Mouse (Mus musculus): ENCODE measurements around the gene Pcyt1a. TPM values are rescaled to one million over a fixed set of nuclear protein-coding genes. Genes with fewer than 3 reads are reported as not detected.

Pcyt1a gene
- total and polyA plus RNA-seq, 2 experiments: 28.6 to 56.1 TPM

DNA sequence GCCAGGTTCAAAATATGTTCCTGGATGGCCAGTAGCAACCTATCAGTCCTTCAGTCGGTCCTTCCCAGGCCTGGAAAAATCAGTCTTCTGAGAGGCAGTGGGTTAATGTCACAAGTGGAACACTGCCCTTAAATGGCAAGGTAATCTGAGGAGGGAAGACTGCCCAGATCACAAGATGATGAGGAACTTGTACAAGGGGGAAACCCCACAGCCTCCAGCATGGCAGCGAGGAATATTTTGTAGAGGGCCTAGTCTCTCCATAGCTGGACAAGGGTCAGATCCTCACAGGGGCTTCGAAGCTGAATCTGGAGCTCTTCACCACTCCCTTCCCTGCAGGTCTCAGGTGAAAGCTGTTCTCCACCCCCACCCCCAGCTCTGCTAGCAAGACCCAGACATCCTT lies 27.9 kb upstream of the Pcyt1a start:
- no peaks in the 10 kb centered on the region for H3K27me3 ChIP-seq (ENCODE audit: control insufficient read depth, insufficient read depth, low read length)
- WGBS: 89% methylated on average over 3 of the region's 3 CpGs
- TF ChIP-seq POLR2A (IDR thresholded peaks at IDR 0.05; ENCODE audit: extremely low read depth, insufficient read depth, low read length) (no peak), CTCF (IDR thresholded peaks at IDR 0.05; ENCODE audit: low read depth, low read length) (no peak)

DNA sequence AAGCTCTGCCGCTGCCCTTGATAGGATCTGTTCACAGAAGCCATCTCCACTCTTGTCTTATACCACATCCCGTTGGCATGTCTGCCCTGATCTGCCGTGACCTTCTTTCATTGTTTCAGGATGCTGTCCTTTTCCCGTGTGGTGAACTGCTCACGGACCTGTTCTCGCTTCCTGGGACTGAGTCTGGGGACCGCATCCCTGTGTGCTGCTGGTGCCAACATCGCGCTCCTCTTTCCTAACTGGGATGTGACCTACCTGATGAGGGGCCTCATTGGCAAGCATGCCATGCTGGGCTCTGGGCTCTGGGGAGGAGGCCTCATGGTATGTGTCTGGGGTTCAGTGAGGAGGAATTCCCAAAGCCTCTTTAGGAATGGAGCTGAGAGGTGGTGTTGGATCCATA lies 25.0 kb upstream of the Pcyt1a start:
- H3K27ac ChIP-seq (replicated peaks; ENCODE audit: insufficient read depth, low read depth, low read length): no peak overlapping the region
- H3K9ac ChIP-seq (ENCODE audit: low read depth, low read length): no peak overlapping the region
- H3K27me3 ChIP-seq (ENCODE audit: control insufficient read depth, insufficient read depth, low read length): no peaks in the 10 kb centered on the region
- WGBS: 92% methylated on average over 9 of the region's 9 CpGs
- H3K4me3 ChIP-seq (ENCODE audit: insufficient read depth, low read depth, low read length): no peak overlapping the region
- TF ChIP-seq POLR2A (IDR thresholded peaks at IDR 0.05; ENCODE audit: extremely low read depth, insufficient read depth, low read length): no peak
- TF ChIP-seq CTCF (IDR thresholded peaks at IDR 0.05; ENCODE audit: low read depth, low read length): no peak
- no peaks in the 10 kb centered on the region for H3K36me3 ChIP-seq (ENCODE audit: control insufficient read depth, insufficient read depth, low read length)
- DNase-seq (ENCODE audit: extremely low read depth, low read depth, low spot score): no peak
- H3K79me2 ChIP-seq (ENCODE audit: control insufficient read depth, insufficient read depth, low read length): no peaks in the 10 kb centered on the region
- H3K4me1 ChIP-seq (ENCODE audit: control insufficient read depth, insufficient read depth, low read length): no peaks in the 10 kb centered on the region

More for the DNA sequence above, 27.9 kb upstream of the Pcyt1a start:
- Histone ChIP-seq H3K79me2 (ENCODE audit: control insufficient read depth, insufficient read depth, low read length) (no peaks in the 10 kb centered on the region), H3K9ac (ENCODE audit: low read depth, low read length) (no peak overlapping the region), H3K4me1 (ENCODE audit: control insufficient read depth, insufficient read depth, low read length) (no peaks in the 10 kb centered on the region), H3K4me3 (ENCODE audit: insufficient read depth, low read depth, low read length) (no peak overlapping the region), H3K27ac (replicated peaks; ENCODE audit: insufficient read depth, low read depth, low read length) (no peak overlapping the region), H3K36me3 (ENCODE audit: control insufficient read depth, insufficient read depth, low read length) (no peaks in the 10 kb centered on the region)
- no peak for DNase-seq (ENCODE audit: extremely low read depth, low read depth, low spot score)

DNA sequence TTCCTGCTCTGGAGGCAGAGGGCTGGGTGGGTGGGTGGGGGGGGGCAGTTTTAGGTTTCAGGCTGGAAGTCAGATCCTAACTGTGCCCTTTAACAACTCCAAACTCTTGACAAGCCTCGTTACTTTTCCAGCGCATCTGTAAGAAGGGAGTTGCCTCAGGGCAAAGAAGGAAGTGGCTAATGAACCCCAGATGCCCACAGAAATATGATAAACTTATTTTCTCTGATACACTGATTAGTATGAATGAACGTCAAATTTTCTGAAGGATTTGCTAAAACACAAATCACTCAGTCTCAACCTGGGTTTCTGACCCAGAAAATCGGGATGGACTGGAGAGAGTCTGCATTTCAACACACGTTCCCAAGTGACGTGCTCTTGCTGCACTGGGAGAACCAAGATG lies 24.1 kb upstream of the Pcyt1a start:
- Histone ChIP-seq H3K4me1 (ENCODE audit: control insufficient read depth, insufficient read depth, low read length) (no peaks in the 10 kb centered on the region), H3K4me3 (ENCODE audit: insufficient read depth, low read depth, low read length) (no peak overlapping the region), H3K27me3 (ENCODE audit: control insufficient read depth, insufficient read depth, low read length) (no peaks in the 10 kb centered on the region), H3K36me3 (ENCODE audit: control insufficient read depth, insufficient read depth, low read length) (no peaks in the 10 kb centered on the region), H3K79me2 (ENCODE audit: control insufficient read depth, insufficient read depth, low read length) (no peaks in the 10 kb centered on the region), H3K9ac (ENCODE audit: low read depth, low read length) (no peak overlapping the region), H3K27ac (replicated peaks; ENCODE audit: insufficient read depth, low read depth, low read length) (no peak overlapping the region)
- TF ChIP-seq CTCF (IDR thresholded peaks at IDR 0.05; ENCODE audit: low read depth, low read length) (no peak), POLR2A (IDR thresholded peaks at IDR 0.05; ENCODE audit: extremely low read depth, insufficient read depth, low read length) (no peak)
- DNase-seq (ENCODE audit: extremely low read depth, low read depth, low spot score): no peak
- 89% methylated on average over 6 of the region's 6 CpGs for whole genome bisulfite sequencing

DNA sequence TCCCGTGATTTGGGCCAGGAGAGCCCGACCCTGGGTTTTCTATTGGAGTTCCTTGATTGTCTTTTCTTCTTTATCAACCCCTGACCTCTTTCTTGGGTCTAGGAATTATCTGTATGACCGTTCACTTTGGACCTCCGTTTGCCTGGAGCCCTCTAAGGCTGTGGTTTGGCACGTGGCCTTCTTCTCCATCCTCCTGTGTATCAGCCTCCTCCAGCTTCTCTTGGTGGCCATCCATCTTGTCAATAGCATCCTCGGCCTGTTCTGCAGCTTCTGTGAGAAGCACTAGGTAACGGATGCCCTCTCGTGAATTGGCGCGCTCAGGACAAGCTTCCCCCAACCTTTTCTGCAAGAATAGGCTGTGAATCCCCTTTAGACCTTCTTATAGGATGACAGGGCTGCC lies 23.0 kb upstream of the Pcyt1a start:
- H3K79me2 ChIP-seq (ENCODE audit: control insufficient read depth, insufficient read depth, low read length): no peaks in the 10 kb centered on the region
- no peaks in the 10 kb centered on the region for H3K36me3 ChIP-seq (ENCODE audit: control insufficient read depth, insufficient read depth, low read length)
- no peak overlapping the region for H3K9ac ChIP-seq (ENCODE audit: low read depth, low read length)
- TF ChIP-seq POLR2A (IDR thresholded peaks at IDR 0.05; ENCODE audit: extremely low read depth, insufficient read depth, low read length): no peak
- TF ChIP-seq CTCF (IDR thresholded peaks at IDR 0.05; ENCODE audit: low read depth, low read length): no peak
- WGBS: 79% methylated on average over 10 of the region's 10 CpGs
- no peaks in the 10 kb centered on the region for H3K4me1 ChIP-seq (ENCODE audit: control insufficient read depth, insufficient read depth, low read length)
- H3K27ac ChIP-seq (replicated peaks; ENCODE audit: insufficient read depth, low read depth, low read length): no peak overlapping the region
- no peak overlapping the region for H3K4me3 ChIP-seq (ENCODE audit: insufficient read depth, low read depth, low read length)
- DNase-seq (ENCODE audit: extremely low read depth, low read depth, low spot score): no peak
- H3K27me3 ChIP-seq (ENCODE audit: control insufficient read depth, insufficient read depth, low read length): no peaks in the 10 kb centered on the region

DNA sequence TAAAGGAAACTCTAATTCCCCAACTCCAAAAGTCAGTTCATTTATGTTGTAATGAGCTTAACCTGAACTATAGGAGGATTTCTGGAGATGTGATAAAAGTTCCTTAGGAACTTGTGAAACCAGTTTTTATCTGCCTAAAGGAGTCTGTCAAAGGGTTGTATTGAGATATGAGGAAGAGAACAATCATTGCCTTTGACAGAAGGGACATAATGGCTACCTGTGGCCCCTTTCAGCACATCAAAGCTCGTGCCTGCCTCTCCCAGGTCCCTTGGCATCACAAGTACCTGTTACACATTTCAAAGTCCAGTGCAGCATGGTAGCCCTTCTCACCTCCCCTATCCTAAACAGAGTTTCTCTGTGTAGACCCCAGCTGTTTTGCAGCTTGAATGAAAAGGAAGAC lies 13.3 kb upstream of the Pcyt1a start:
- H3K27ac ChIP-seq (replicated peaks; ENCODE audit: insufficient read depth, low read depth, low read length): no peak overlapping the region
- 83% methylated on average over 1 of the region's 1 CpGs for WGBS
- no peaks in the 10 kb centered on the region for H3K36me3 ChIP-seq (ENCODE audit: control insufficient read depth, insufficient read depth, low read length)
- H3K79me2 ChIP-seq (ENCODE audit: control insufficient read depth, insufficient read depth, low read length): no peaks in the 10 kb centered on the region
- no peak overlapping the region for H3K9ac ChIP-seq (ENCODE audit: low read depth, low read length)
- TF ChIP-seq POLR2A (IDR thresholded peaks at IDR 0.05; ENCODE audit: extremely low read depth, insufficient read depth, low read length): no peak
- TF ChIP-seq CTCF (IDR thresholded peaks at IDR 0.05; ENCODE audit: low read depth, low read length): no peak
- no peak for DNase-seq (ENCODE audit: extremely low read depth, low read depth, low spot score)
- no peaks in the 10 kb centered on the region for H3K4me1 ChIP-seq (ENCODE audit: control insufficient read depth, insufficient read depth, low read length)
- no peaks in the 10 kb centered on the region for H3K27me3 ChIP-seq (ENCODE audit: control insufficient read depth, insufficient read depth, low read length)
- H3K4me3 ChIP-seq (ENCODE audit: insufficient read depth, low read depth, low read length): no peak overlapping the region

DNA sequence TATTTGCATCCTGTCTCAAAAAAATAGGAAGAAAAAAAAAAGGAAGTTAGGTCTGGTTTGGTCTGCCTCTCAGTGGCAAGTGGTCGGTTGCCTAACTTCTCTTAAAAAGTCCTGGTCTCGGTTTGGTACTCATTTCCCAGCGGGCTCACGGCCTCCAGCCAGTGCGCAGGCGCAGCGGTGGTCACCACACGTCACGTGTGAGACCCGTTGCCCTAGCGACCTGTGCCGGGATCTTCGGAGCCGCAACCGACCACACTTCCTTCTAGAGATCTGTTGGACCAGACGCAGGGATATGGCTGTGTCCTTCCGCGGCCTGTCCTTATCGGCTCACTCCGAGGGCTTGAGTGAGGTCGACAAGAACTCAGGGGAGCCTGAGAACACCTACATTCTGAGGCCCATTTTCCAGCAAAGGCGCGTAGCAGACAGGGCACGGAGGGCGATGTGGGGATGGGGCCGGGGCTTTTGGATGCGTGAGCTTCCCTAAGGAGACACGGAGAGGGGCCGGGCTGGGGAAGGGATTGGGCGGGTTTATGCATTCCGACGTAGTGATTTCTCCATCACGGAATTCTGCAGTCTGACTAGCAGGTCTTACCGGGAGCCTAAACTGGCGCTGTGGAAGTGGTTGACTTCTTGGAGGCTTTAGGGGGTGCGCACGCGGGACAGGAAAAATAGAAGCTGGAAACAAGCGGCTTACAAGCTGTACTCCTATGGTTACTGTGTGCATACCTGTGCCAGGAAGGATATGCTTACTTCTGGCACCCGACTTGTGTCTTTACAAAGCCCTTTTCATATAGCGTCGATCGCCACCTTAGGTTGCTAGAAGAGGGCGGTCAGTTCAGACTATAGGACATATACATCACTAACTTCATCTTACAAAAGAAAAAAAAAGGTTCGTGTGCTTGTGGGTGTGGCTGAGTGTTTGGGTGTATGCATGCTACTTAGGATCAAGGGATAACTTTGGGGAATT lies 10.9 kb upstream of the Pcyt1a start, which contains the start of gene Tctex1d2:
Gene Tctex1d2 (plus strand): TSS at position 186 of the 967 bp plus-strand sequence.
- no peaks in the 10 kb centered on the region for H3K4me1 ChIP-seq (ENCODE audit: control insufficient read depth, insufficient read depth, low read length)
- H3K9ac ChIP-seq (ENCODE audit: low read depth, low read length): peak within 1 kb of the TSS; percentile 59
- 5% methylated on average over 45 of the region's 45 CpGs for WGBS
- H3K27me3 ChIP-seq (ENCODE audit: control insufficient read depth, insufficient read depth, low read length): no peaks in the 10 kb centered on the region
- H3K4me3 ChIP-seq (ENCODE audit: insufficient read depth, low read depth, low read length): peak within 1 kb of the TSS; percentile 59
- no peak for TF ChIP-seq POLR2A (IDR thresholded peaks at IDR 0.05; ENCODE audit: extremely low read depth, insufficient read depth, low read length)
- no peak for TF ChIP-seq CTCF (IDR thresholded peaks at IDR 0.05; ENCODE audit: low read depth, low read length)
- H3K27ac ChIP-seq (replicated peaks; ENCODE audit: insufficient read depth, low read depth, low read length): no peak within 1 kb of the TSS
- no peaks in the 10 kb centered on the region for H3K36me3 ChIP-seq (ENCODE audit: control insufficient read depth, insufficient read depth, low read length)
- no peaks in the 10 kb centered on the region for H3K79me2 ChIP-seq (ENCODE audit: control insufficient read depth, insufficient read depth, low read length)
- peak; percentile 78 for DNase-seq (ENCODE audit: extremely low read depth, low read depth, low spot score)

Measured in liver, adult 2 months (tissue).